Mouse (Mus musculus): ENCODE measurements at regions not wholly inside any gene's neighbourhood (a gene's known extent, or its start where the extent isn't known, plus 50 kb on each side); places are given as distances from the start of the nearest gene placed in this dataset.
A peak's percentile ranks its signal among the peaks of the same experiment; 100 is the strongest.

DNA sequence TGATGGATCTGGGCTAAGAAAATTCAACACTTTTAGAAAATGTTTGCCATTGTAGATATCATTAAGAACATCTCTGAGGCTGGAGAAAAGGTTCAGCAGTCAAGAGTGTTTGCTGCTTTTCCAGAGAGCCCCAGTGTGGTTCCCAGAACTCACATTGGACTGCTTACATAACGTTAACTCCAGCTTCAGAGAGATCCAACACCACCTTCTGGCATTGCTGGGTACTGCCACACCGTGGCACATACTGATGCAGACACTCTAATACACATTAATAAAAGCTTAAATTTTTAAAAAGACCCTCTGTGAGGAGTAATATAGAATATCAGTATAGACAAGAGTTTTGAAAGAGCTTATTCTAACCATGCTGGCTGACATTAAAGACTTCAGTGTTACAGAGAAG is 313.6 kb upstream of the Zic4 start:
- Histone ChIP-seq H3K27me3 (ENCODE audit: insufficient read depth, low read length) (no peaks in the 10 kb centered on the region), H3K4me3 (replicated peaks; ENCODE audit: low read length) (no peak overlapping the region), H3K4me1 (replicated peaks; ENCODE audit: low read depth, low read length) (no peaks in the 10 kb centered on the region), H3K36me3 (ENCODE audit: insufficient read depth, low read length) (no peaks in the 10 kb centered on the region), H3K9me3 (ENCODE audit: low read length) (no peaks in the 10 kb centered on the region)
- no peak for TF ChIP-seq NANOG (IDR thresholded peaks at IDR 0.05; ENCODE audit: borderline replicate concordance, low read length)
- TF ChIP-seq CTCF (conservative IDR thresholded peaks at IDR 0.05; ENCODE audit: low read length), result peak; percentile 35; the same call in 1 of the 2 replicates
- no peak for TF ChIP-seq POU5F1 (IDR thresholded peaks at IDR 0.05; ENCODE audit: borderline replicate concordance, low read length)

DNA sequence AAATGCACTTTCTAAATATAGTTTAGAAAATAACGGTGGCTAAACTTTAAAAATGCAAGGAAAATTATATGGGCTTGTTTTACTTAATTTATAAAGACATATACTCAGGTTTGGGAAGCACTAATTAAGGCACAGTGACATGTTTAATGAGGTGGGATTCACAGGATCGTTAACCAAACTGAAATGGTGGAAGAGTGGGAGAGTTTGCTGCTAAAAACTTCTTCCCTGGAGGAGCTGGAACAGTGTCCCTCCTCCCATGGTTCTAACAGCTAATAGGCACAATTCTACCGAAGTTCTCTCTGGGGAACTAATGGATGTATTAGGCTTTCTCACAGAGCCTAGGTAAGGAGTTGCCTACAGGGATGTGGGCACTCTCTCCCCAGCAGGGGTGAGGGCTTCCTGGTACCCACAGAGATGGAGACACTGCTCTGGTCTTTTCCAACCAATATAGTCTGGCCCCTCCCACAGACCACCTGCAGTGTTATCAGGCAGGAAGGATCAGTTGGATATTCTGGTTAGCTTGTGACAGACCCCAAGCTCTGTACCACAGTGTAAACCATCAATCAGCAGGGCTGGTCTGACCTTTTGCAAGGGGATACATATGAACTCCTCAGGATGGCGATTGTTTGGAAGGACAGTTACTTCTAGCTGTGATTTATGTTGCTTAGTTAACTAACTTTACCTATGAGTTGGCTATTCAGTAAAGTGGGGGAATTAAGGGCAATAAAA is 309.0 kb upstream of the Zic4 start:
- no peaks in the 10 kb centered on the region for H3K27me3 ChIP-seq (ENCODE audit: insufficient read depth, low read length)
- no peaks in the 10 kb centered on the region for H3K9me3 ChIP-seq (ENCODE audit: low read length)
- no peak for TF ChIP-seq POU5F1 (IDR thresholded peaks at IDR 0.05; ENCODE audit: borderline replicate concordance, low read length)
- TF ChIP-seq CTCF (conservative IDR thresholded peaks at IDR 0.05; ENCODE audit: low read length), result no peak
- TF ChIP-seq NANOG (IDR thresholded peaks at IDR 0.05; ENCODE audit: borderline replicate concordance, low read length), result no peak
- no peaks in the 10 kb centered on the region for H3K36me3 ChIP-seq (ENCODE audit: insufficient read depth, low read length)
- no peak overlapping the region for H3K4me3 ChIP-seq (replicated peaks; ENCODE audit: low read length)
- H3K4me1 ChIP-seq (replicated peaks; ENCODE audit: low read depth, low read length), result no peaks in the 10 kb centered on the region

DNA sequence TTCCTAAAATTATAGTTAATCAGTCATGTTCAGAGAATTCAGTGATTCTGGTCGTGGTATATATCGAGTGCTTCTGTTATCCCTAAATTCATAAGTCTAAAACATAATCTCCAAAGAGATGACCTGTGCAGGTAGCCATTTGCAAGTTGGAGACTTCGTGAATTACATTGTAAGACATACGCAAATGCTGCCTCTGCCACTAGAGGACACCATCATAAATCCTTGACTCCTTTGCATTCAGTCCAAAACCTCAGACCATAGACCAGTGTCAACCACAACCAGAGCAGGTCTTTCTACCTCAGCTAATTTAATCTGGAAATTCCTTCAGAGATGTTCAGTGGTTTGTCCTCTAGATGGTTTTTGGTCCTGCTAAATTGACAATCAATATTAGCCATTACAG is 302.8 kb upstream of the Zic4 start:
- TF ChIP-seq NANOG (IDR thresholded peaks at IDR 0.05; ENCODE audit: borderline replicate concordance, low read length), result no peak
- TF ChIP-seq CTCF (conservative IDR thresholded peaks at IDR 0.05; ENCODE audit: low read length), result 0 out of 2 replicates have a peak, but pooled peaks have one; percentile 9
- Histone ChIP-seq H3K4me3 (replicated peaks; ENCODE audit: low read length) (no peak overlapping the region), H3K9me3 (ENCODE audit: low read length) (no peaks in the 10 kb centered on the region), H3K4me1 (replicated peaks; ENCODE audit: low read depth, low read length) (no peaks in the 10 kb centered on the region), H3K36me3 (ENCODE audit: insufficient read depth, low read length) (no peaks in the 10 kb centered on the region), H3K27me3 (ENCODE audit: insufficient read depth, low read length) (no peaks in the 10 kb centered on the region)

DNA sequence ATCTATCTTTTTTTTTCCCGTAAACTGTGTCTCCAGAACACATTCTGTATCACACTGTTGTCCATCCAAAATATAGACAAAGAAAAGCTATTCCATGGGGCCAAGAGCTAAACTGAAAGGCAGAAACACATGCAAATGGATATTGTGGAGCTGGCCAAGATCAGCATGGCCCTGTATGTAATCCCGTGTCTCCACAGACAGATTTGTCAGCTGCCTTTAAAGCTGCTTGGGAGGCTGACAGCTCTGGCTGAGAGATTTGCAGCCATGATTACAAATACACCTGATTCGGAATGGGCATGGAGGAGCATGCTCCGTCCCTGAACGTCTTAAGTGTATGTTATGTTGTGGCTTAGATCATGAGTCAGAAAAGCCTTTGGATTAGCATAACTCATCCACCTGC is 292.7 kb upstream of the Zic4 start:
- H3K27me3 ChIP-seq (ENCODE audit: insufficient read depth, low read length), result no peaks in the 10 kb centered on the region
- H3K4me1 ChIP-seq (replicated peaks; ENCODE audit: low read depth, low read length), result no peaks in the 10 kb centered on the region
- H3K36me3 ChIP-seq (ENCODE audit: insufficient read depth, low read length), result no peaks in the 10 kb centered on the region
- no peaks in the 10 kb centered on the region for H3K9me3 ChIP-seq (ENCODE audit: low read length)
- H3K4me3 ChIP-seq (replicated peaks; ENCODE audit: low read length), result no peak overlapping the region
- TF ChIP-seq POU5F1 (IDR thresholded peaks at IDR 0.05; ENCODE audit: borderline replicate concordance, low read length), result no peak
- TF ChIP-seq CTCF (conservative IDR thresholded peaks at IDR 0.05; ENCODE audit: low read length), result no peak
- TF ChIP-seq NANOG (IDR thresholded peaks at IDR 0.05; ENCODE audit: borderline replicate concordance, low read length), result no peak

DNA sequence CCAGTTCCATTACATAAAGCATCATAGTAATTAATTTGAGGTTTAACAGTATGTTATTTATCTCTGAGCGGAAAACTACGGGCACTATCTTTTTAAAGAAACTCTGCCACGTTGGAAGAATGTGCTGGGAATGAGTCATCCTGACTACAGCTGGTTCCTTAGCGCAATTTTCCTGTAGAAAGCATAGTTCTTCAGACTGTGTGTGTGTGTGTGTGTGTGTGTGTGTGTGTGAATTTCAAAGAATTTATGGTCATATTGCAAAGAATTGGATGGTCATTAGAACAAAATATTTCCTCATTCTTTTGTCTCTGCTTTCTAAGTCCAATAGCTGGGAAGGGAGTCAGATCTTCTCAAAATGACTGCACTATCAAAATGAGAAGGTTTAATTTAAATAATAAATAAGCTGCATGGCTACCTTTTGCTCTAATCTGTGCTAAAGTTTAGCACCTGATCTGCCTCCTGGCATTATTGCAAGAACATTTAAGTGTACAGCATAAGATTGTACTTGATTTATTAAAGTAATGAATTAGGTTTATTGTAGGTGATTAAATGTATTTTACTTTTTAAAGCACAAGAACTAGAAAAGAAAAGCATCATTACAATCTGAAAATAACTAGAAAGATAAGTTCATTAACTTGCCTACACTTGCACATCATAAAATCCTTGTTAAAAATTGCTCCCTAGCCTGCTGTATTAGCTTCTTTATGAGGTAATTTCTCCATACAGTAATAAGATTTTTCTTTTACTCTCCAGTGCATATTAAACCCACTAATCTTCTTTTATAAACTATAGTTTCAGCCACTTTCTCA is 288.6 kb upstream of the Zic4 start:
- no peak for TF ChIP-seq NANOG (IDR thresholded peaks at IDR 0.05; ENCODE audit: borderline replicate concordance, low read length)
- no peak for TF ChIP-seq POU5F1 (IDR thresholded peaks at IDR 0.05; ENCODE audit: borderline replicate concordance, low read length)
- TF ChIP-seq CTCF (conservative IDR thresholded peaks at IDR 0.05; ENCODE audit: low read length), result no peak
- H3K4me1 ChIP-seq (replicated peaks; ENCODE audit: low read depth, low read length), result no peaks in the 10 kb centered on the region
- no peak overlapping the region for H3K4me3 ChIP-seq (replicated peaks; ENCODE audit: low read length)
- H3K27me3 ChIP-seq (ENCODE audit: insufficient read depth, low read length), result no peaks in the 10 kb centered on the region
- no peaks in the 10 kb centered on the region for H3K9me3 ChIP-seq (ENCODE audit: low read length)
- H3K36me3 ChIP-seq (ENCODE audit: insufficient read depth, low read length), result no peaks in the 10 kb centered on the region

DNA sequence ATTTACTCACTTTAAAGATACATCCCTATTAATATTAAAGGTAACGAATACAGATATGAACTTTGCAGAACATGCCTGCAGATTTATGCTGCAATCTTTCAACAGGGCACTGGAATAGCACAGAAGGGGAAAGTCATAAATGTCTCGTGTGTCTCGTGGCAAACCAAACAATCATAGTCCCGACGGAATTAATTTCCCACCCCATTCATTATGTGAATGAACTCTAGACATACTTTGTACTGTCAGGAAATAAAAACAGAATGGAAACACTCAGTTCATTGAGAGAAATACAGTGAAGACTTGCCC is 288.1 kb upstream of the Zic4 start:
- Histone ChIP-seq H3K4me1 (replicated peaks; ENCODE audit: low read depth, low read length) (no peaks in the 10 kb centered on the region), H3K27me3 (ENCODE audit: insufficient read depth, low read length) (no peaks in the 10 kb centered on the region), H3K36me3 (ENCODE audit: insufficient read depth, low read length) (no peaks in the 10 kb centered on the region), H3K9me3 (ENCODE audit: low read length) (no peaks in the 10 kb centered on the region), H3K4me3 (replicated peaks; ENCODE audit: low read length) (no peak overlapping the region)
- no peak for TF ChIP-seq POU5F1 (IDR thresholded peaks at IDR 0.05; ENCODE audit: borderline replicate concordance, low read length)
- no peak for TF ChIP-seq NANOG (IDR thresholded peaks at IDR 0.05; ENCODE audit: borderline replicate concordance, low read length)
- TF ChIP-seq CTCF (conservative IDR thresholded peaks at IDR 0.05; ENCODE audit: low read length), result no peak

DNA sequence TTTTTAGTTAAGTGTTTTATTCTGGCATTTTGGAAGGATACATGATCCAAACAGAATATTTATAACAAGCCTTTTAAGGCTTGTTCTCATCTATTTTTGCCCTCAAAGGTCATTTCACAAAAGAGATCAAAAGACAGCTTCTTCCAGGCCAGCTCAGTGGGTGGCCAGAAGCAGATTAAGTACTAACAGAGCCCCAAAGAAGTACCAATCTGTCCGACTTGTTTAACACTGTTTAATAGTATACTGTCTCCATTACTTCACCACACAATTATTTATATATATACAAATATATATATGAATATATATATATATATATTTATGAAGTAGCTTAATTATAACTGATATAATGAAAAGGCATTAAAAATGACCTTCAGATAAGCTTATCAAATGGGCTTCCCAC is 284.7 kb upstream of the Zic4 start:
- Histone ChIP-seq H3K27me3 (ENCODE audit: insufficient read depth, low read length) (no peaks in the 10 kb centered on the region), H3K4me3 (replicated peaks; ENCODE audit: low read length) (no peak overlapping the region), H3K36me3 (ENCODE audit: insufficient read depth, low read length) (no peaks in the 10 kb centered on the region), H3K9me3 (ENCODE audit: low read length) (peaks cover 5% of the 10 kb centered on the region), H3K4me1 (replicated peaks; ENCODE audit: low read depth, low read length) (no peaks in the 10 kb centered on the region)
- TF ChIP-seq NANOG (IDR thresholded peaks at IDR 0.05; ENCODE audit: borderline replicate concordance, low read length) (no peak), CTCF (conservative IDR thresholded peaks at IDR 0.05; ENCODE audit: low read length) (no peak), POU5F1 (IDR thresholded peaks at IDR 0.05; ENCODE audit: borderline replicate concordance, low read length) (no peak)

DNA sequence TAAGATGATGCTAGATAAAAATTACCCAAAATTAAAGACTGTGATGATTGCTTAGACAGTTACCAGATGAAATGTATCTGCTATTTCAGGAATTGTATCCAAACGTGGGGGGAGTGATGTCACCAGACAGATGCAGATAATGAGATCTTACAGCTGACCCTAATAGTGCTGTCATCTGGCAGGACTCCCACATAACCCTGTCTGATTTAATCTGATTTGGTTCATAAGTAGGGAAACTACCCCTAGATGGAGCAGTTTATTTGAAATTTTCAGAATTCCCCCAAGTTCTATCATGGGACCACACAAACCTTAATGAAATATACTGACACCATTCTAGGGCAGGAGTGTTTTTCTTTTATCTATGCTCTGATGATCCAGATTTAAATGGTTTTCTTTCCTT is 278.4 kb upstream of the Zic4 start:
- H3K9me3 ChIP-seq (ENCODE audit: low read length), result peaks cover 5% of the 10 kb centered on the region
- no peaks in the 10 kb centered on the region for H3K4me1 ChIP-seq (replicated peaks; ENCODE audit: low read depth, low read length)
- H3K4me3 ChIP-seq (replicated peaks; ENCODE audit: low read length), result no peak overlapping the region
- no peaks in the 10 kb centered on the region for H3K27me3 ChIP-seq (ENCODE audit: insufficient read depth, low read length)
- no peaks in the 10 kb centered on the region for H3K36me3 ChIP-seq (ENCODE audit: insufficient read depth, low read length)
- TF ChIP-seq NANOG (IDR thresholded peaks at IDR 0.05; ENCODE audit: borderline replicate concordance, low read length), result no peak
- no peak for TF ChIP-seq CTCF (conservative IDR thresholded peaks at IDR 0.05; ENCODE audit: low read length)
- no peak for TF ChIP-seq POU5F1 (IDR thresholded peaks at IDR 0.05; ENCODE audit: borderline replicate concordance, low read length)

Measured in E14TG2a.4 (cell line).